Mouse (Mus musculus): Measurements from ENCODE around the gene Klc4.

DNA sequence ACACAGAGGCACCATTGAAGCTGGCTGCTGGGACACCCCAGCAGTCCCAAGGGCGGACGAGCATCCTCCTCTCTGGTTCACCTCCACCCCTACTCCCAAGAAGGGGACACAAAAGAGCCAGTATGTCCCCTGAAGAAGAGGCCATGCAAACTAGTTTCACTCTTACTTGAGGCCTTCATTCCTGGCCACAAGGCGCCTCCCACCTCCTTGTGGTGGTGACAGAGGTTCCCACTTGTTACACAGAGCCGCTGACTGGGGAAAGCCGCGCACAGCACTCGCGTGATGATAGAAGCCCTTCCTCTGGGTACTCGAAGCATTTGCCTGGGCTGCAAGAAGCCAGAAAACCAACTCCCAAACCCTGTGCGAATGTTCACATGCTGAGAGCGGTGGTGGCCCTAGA, 23.6 kb downstream of the Klc4 start:
- TF ChIP-seq CTCF (IDR thresholded peaks at IDR 0.05; ENCODE audit: control insufficient read depth, insufficient read depth, insufficient replicate concordance, low read depth, low read length) = no peak
- TF ChIP-seq POLR2A (IDR thresholded peaks at IDR 0.05; ENCODE audit: control insufficient read depth, low read depth, low read length) = no peak
